Mouse (Mus musculus) neural tube, embryonic 14.5 days (tissue): ENCODE data around the gene Zfp668. TPM values are rescaled to one million over a fixed set of nuclear protein-coding genes. Genes with fewer than 3 reads are reported as not detected.

Experiments
- polyA plus RNA-seq: library from polyadenylated mRNA; unstranded; fragments of >200 nt; fragmentation: Nextera tagmentation; extraction: Ambion mirVana; gene quantifications from 2 replicates; pipeline ENCODE4 v1.2.1, GENCODE M21; 2014

Gene Zfp668
- polyA plus RNA-seq, 1 experiment from 2014 or later: 29.7 TPM

Other genes with a start within 250 kb of the Zfp668 start
- gene Bcl7c, start 167.9 kb downstream of the Zfp668 start, polyA plus RNA-seq: 36.0 and 45.7 TPM in 2 replicates
- 2.7 and 3.6 TPM in 2 replicates for gene Ctf1, start 164.1 kb downstream of the Zfp668 start, polyA plus RNA-seq
- 0.27 TPM in 1 of 2 replicates, not detected in the other for gene Ctf2, start 144.7 kb downstream of the Zfp668 start, polyA plus RNA-seq
- 6.5 and 9.1 TPM in 2 replicates for gene Fbxl19, start 132.3 kb downstream of the Zfp668 start, polyA plus RNA-seq
- 4.6 and 6.8 TPM in 2 replicates for gene Orai3, start 107.0 kb downstream of the Zfp668 start, polyA plus RNA-seq
- 22.4 and 23.3 TPM in 2 replicates for gene Setd1a, start 100.2 kb downstream of the Zfp668 start, polyA plus RNA-seq
- gene Gm49388, start 91.2 kb downstream of the Zfp668 start, polyA plus RNA-seq: 0.64 TPM in 1 of 2 replicates, not detected in the other
- 7.0 and 9.6 TPM in 2 replicates for gene Hsd3b7, start 76.2 kb downstream of the Zfp668 start, polyA plus RNA-seq
- gene Stx4a, start 52.5 kb downstream of the Zfp668 start, polyA plus RNA-seq: 9.8 and 13.5 TPM in 2 replicates
- gene Stx1b, start 52.3 kb downstream of the Zfp668 start, polyA plus RNA-seq: 65.9 and 66.9 TPM in 2 replicates
- gene Zfp646, start 607 bp downstream of the Zfp668 start, polyA plus RNA-seq: 12.0 and 13.1 TPM in 2 replicates
- gene Prss53, start 14.1 kb upstream of the Zfp668 start, polyA plus RNA-seq: 0.37 and 0.57 TPM in 2 replicates
- 0.40 and 0.54 TPM in 2 replicates for gene Gm21974, start 18.6 kb upstream of the Zfp668 start, polyA plus RNA-seq
- 59.2 and 81.7 TPM in 2 replicates for gene Vkorc1, start 18.8 kb upstream of the Zfp668 start, polyA plus RNA-seq
- 58.0 and 65.8 TPM in 2 replicates for gene Bckdk, start 27.3 kb upstream of the Zfp668 start, polyA plus RNA-seq
- gene Kat8, start 35.7 kb upstream of the Zfp668 start, polyA plus RNA-seq: 48.6 and 49.4 TPM in 2 replicates
- 0.39 TPM in 1 of 2 replicates, not detected in the other for gene Prss8, start 53.3 kb upstream of the Zfp668 start, polyA plus RNA-seq
- gene Prss36, start 69.9 kb upstream of the Zfp668 start, polyA plus RNA-seq: 14.4 and 14.8 TPM in 2 replicates
- 47.6 and 52.2 TPM in 2 replicates for gene Fus, start 90.6 kb upstream of the Zfp668 start, polyA plus RNA-seq
- 4.6 and 6.1 TPM in 2 replicates for gene Pycard, start 117.0 kb upstream of the Zfp668 start, polyA plus RNA-seq
- not detected in 2 replicates for gene Trim72, start 127.1 kb upstream of the Zfp668 start, polyA plus RNA-seq
- gene Itgam, start 185.8 kb upstream of the Zfp668 start, polyA plus RNA-seq: 0.25 and 1.2 TPM in 2 replicates
- gene Gm49368, start 185.9 kb upstream of the Zfp668 start, polyA plus RNA-seq: not detected in 2 replicates